Mouse (Mus musculus) CH12.LX (cell line): ENCODE measurements around the gene Ctnna3.

Experiments
- CHD1 ChIP-seq: IDR thresholded peaks from 2 replicates; pipeline ENCODE4 v1.6.1; 2012; ENCODE audit warnings: low read depth, low read length, improper control_type of control experiment, inconsistent platforms
- CTCF ChIP-seq, 2 experiments: IDR thresholded peaks in 1 of 2; conservative IDR thresholded peaks in 1 of 2; 2 replicates each; pipeline ENCODE4 v1.5.1; 2011 to 2012; ENCODE audit warnings: low read depth in 2 of 2, low read length in 2 of 2, improper control_type of control experiment in 1 of 2, inconsistent platforms in 1 of 2, mild to moderate bottlenecking in 1 of 2, moderate library complexity in 1 of 2
- JUN ChIP-seq: IDR thresholded peaks from 2 replicates; pipeline ENCODE4 v1.6.1; 2011; ENCODE audit warnings: low read depth, mild to moderate bottlenecking, low read length, improper control_type of control experiment, moderate library complexity; ENCODE audit not compliant: insufficient read depth
- KAT2A ChIP-seq: IDR thresholded peaks from 2 replicates; pipeline ENCODE4 v1.6.1; 2012; ENCODE audit warnings: low read length, improper control_type of control experiment, inconsistent platforms; ENCODE audit not compliant: insufficient replicate concordance
- MYC ChIP-seq: IDR thresholded peaks from 2 replicates; pipeline ENCODE4 v1.6.1; 2011; ENCODE audit warnings: low read depth, mild to moderate bottlenecking, improper control_type of control experiment, low read length
- NRF1 ChIP-seq: IDR thresholded peaks from 2 replicates; pipeline ENCODE4 v1.6.1; 2014; ENCODE audit warnings: low read depth, mild to moderate bottlenecking, inconsistent platforms, low read length, improper control_type of control experiment, moderate library complexity
- POLR2A ChIP-seq: IDR thresholded peaks from 2 replicates; pipeline ENCODE4 v1.6.1; 2011; ENCODE audit warnings: low read depth, mild to moderate bottlenecking, improper control_type of control experiment, low read length
- SMC3 ChIP-seq: IDR thresholded peaks from 2 replicates; pipeline ENCODE4 v1.6.1; 2011; ENCODE audit warnings: low read depth, low read length, improper control_type of control experiment
- TBP ChIP-seq: conservative IDR thresholded peaks from 2 replicates; pipeline ENCODE4 v1.6.1; 2011; ENCODE audit warnings: low read depth, low read length, improper control_type of control experiment
- USF1 ChIP-seq: IDR thresholded peaks from 2 replicates; pipeline ENCODE4 v1.6.1; 2014; ENCODE audit warnings: low read depth, mild to moderate bottlenecking, inconsistent platforms, low read length, improper control_type of control experiment
- ZC3H11A ChIP-seq: IDR thresholded peaks from 2 replicates; pipeline ENCODE4 v1.6.1; 2012; ENCODE audit warnings: low read depth, mild to moderate bottlenecking, inconsistent platforms, low read length, improper control_type of control experiment
- ZKSCAN1 ChIP-seq: IDR thresholded peaks from 2 replicates; pipeline ENCODE4 v1.6.1; 2012; ENCODE audit warnings: low read depth, inconsistent platforms, low read length, improper control_type of control experiment, borderline replicate concordance
- ZMIZ1 ChIP-seq: IDR thresholded peaks from 2 replicates; pipeline ENCODE4 v1.6.1; 2012; ENCODE audit warnings: low read depth, mild to moderate bottlenecking, inconsistent platforms, low read length, improper control_type of control experiment

GRCm38 (mm10) chr10:63712530-63712929, 282.6 kb downstream of the Ctnna3 start:
- no peak for TF ChIP-seq CHD1
- TF ChIP-seq CTCF (conservative IDR thresholded peaks at IDR 0.05 in 1 of 2, IDR thresholded peaks at IDR 0.05 in 1 of 2; ENCODE audit: low read depth in 2 of 2, low read length in 2 of 2), result no peak
- TF ChIP-seq JUN, result no peak
- no peak for TF ChIP-seq ZMIZ1
- TF ChIP-seq SMC3, result no peak
- no peak for TF ChIP-seq ZC3H11A
- no peak for TF ChIP-seq USF1
- no peak for TF ChIP-seq KAT2A
- no peak for TF ChIP-seq TBP
- no peak for TF ChIP-seq NRF1
- no peak for TF ChIP-seq MYC
- TF ChIP-seq ZKSCAN1, result no peak
- TF ChIP-seq POLR2A, result no peak
